Mouse (Mus musculus): ENCODE results near the gene Mrpl32. TPM values are rescaled to one million over a fixed set of nuclear protein-coding genes. Genes with fewer than 3 reads are reported as not detected.

Gene Mrpl32
- 7.5 and 12.3 TPM in 2 replicates for polyA plus RNA-seq (2012; rRNA removed; ENCODE audit: low replicate concordance)

GRCm38 (mm10) chr13:14612926-14613529 lies at the start of gene Mrpl32, which contains the start of gene Psma2:
Gene Mrpl32, minus strand, starts transcription at chr13:14613165.
Gene Psma2, plus strand, starts transcription at chr13:14613240.

DNA sequence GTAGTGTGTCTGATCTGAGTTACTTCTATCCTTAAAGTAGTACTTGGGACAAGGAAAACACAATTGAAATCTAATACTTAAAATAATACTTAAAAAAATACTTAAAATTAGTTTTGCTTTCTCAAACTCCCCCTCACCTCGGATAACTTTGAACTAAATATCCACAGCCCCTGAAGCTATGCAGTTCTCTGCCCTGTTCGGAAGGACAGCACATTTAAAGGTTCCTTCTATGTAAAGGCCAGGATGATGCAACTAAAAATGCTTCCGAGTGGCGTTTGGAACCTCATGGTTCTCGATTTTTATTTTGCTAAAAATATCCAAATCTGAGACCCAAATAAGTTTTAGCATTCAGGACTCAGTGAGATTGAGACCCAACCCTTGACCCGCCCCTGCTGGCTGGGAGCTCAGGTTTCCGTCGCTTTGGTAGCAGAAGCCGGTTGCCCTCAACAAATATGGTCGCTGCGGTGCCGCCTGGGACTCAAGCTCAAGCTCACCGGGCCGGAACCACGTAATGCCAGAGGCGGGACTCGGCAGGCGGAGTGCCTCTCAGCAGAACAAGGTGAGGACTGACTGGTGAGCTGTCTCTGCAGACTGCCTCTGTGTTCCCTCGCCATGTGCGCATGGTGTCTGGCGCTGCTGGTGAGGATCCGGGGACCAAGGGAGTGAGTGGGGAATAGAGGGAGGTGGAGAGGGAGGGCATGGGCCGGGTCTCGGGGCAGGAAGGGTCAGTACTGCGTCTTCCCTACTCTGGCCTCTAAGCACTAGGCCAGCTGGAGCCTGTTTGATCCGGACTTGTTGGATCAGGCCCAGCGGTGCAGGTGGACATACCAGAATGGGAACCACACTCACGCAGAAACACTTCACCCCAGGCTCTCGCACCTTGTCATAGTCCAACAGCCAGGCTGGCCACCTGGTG lies 17.0 kb upstream of the Mrpl32 start, which contains the start of gene AW209491:
TSS of gene AW209491 (plus strand) at position 429 of the 916 bp plus-strand sequence.

Other genes with a start within 250 kb of the Mrpl32 start
- gene Hecw1, start 89.9 kb downstream of the Mrpl32 start, polyA plus RNA-seq (2012; rRNA removed; ENCODE audit: low replicate concordance) = not detected in 2 replicates
- 44.1 TPM in 2 replicates for gene Psma2, start 75 bp upstream of the Mrpl32 start, polyA plus RNA-seq (2012; rRNA removed; ENCODE audit: low replicate concordance)
- 4.9 and 7.7 TPM in 2 replicates for gene AW209491, start 17.0 kb upstream of the Mrpl32 start, polyA plus RNA-seq (2012; rRNA removed; ENCODE audit: low replicate concordance)